Mouse (Mus musculus): ENCODE measurements around the gene Abca3.

The Abca3 gene

GRCm38 (mm10) chr17:24440377-24440776, 88.6 kb downstream of the Abca3 start:
- no peak for DNase-seq (ENCODE audit: low read depth, low spot score)

DNA sequence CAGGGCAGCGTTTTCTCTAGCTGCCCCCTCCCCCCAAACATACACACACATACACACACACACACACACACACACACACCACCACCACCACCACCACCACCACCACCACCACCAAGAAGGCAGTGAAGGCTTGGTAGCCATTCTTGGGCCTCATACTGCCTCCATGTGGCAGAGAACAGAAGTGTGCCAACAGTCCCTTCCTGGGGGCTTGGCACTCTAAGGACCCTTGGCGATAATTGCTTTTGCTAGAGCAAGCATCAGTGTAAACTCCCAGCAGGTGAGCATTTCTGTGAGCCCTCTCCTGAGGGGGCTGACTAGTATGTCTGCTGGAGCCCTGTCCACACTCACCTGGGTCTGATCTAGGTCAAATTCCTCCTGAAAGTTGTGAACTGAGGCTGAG, 89.4 kb downstream of the Abca3 start:
- DNase-seq (ENCODE audit: low read depth, low spot score), result no peak

DNA sequence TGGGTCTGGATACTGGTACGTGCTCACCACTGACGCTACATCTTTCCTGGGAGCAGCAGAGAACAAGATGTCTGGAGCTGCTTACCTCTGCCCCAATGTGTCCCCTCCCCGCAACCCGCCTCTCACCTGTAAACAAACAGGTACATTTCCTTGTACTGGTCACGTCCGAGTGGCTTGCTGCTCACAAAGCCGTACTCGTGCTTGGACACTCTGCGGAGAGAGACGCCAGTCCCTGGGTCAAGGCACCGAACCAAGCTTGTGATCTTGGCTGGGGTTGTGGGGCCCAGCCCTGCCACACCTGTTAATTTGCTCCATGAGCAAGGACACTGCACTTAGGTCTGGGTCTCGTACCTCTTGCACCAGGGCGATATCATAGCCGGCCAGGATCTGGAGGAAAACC, 90.4 kb downstream of the Abca3 start:
- DNase-seq (ENCODE audit: low read depth, low spot score), result no peak

GRCm38 (mm10) chr17:24442632-24443155, 90.9 kb downstream of the Abca3 start, which contains the start of gene Dnase1l2:
TSS of gene Dnase1l2 (minus strand) at chr17:24443105.
- DNase-seq (ENCODE audit: low read depth, low spot score), result no peak

DNA sequence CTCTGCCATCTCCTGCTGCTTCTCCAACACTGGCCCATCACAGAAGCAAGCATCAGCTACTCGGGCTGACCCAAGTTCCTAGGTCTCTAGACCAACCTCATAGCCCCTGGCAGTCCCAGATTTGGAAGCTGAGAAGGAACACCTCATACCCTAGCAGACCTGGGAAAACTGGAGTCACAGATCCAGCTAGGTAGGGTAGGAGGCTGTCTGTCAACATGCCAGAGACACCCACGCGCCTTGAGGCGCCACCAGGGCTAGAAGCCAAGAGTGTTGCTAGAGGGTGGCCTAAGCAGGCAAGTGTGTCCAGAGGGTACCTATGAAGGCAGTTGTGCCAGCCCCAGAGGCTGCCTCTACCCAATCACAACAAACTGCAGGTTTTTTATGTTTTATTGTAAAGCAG, 91.7 kb downstream of the Abca3 start:
- DNase-seq (ENCODE audit: low read depth, low spot score), result no peak

DNA sequence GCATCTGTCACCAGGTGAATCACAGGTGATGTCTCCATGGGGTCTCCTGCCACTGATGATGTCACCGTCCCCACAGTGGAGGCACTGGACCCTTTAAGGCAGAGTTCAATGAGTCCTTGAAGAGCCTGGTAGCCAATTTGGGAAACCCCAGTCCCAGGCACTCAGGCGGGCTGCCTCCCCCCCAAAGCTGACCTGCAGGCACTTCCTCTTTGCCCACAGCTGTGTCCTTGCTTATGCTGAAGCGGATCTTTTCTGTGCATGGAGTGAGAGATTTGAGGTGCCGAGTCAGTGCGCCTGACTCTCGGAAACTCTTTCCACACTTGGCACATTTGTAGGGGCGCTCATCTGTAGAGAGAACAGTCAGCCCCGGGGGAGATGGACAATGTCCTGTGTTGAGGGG, 94.8 kb downstream of the Abca3 start:
- no peak for DNase-seq (ENCODE audit: low read depth, low spot score)

DNA sequence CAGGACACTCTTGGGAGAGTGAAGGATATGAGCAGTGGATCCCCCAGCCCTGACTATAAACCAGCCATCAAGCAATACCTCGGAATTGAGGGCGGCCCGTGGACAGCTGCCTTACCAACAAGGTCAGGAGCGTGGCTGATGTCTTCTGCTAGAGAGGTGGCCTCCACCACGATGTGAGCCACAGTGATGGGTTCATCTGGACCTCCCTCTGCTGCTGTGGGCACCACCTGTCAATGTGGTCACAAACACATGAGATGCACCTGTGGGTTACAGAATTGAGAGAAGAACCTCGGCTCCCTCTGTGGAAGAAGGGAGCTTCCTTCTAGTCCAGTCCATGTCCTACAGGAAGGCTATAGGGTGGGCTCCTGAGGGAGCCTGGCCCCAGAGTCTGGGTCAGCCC, 97.8 kb downstream of the Abca3 start:
- no peak for DNase-seq (ENCODE audit: low read depth, low spot score)

DNA sequence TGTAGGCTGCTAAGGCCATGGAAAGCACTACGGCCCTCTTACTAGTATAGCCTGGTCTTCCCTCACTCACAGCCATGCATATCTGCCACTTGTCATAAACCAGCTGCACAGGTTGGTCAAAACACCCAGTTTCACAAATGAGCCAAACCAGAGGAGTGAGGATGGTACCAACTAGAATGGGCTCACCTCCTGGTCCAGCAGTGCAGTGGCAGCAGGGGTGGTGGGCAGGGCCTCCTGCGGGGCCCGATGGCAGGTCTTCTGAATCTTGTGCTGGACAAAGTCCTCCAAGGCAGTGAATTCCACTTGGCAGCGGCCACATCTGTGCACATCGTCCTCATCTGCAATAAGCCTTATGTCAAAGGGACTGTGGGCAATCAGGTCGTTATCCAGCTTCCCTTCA, 99.5 kb downstream of the Abca3 start:
- DNase-seq (ENCODE audit: low read depth, low spot score), result no peak

DNA sequence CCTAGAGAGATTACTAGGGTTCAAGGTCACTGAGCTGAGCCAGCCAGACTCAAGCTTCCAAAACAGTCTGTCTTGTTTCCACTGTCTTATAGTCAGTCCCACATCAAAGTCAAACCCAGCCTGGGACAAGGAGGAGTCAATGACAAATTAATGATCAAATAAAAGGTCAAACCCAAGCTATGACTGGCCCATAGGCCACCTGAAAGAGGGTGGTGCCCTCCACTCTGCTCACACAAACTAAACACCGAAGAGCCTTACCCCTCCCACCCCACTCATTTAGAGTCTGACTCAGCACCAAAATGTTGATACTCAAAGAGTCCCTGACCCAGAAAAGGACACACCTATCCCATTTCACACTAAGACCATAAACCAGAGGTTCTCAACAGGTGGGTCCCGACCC, 101.6 kb downstream of the Abca3 start:
- DNase-seq (ENCODE audit: low read depth, low spot score), result peak; percentile 47

- peak; percentile 83 for DNase-seq (ENCODE audit: low read depth, low spot score)
These were observed 102.5 kb downstream of the Abca3 start for GRCm38 (mm10) chr17:24454218-24454755.

DNA sequence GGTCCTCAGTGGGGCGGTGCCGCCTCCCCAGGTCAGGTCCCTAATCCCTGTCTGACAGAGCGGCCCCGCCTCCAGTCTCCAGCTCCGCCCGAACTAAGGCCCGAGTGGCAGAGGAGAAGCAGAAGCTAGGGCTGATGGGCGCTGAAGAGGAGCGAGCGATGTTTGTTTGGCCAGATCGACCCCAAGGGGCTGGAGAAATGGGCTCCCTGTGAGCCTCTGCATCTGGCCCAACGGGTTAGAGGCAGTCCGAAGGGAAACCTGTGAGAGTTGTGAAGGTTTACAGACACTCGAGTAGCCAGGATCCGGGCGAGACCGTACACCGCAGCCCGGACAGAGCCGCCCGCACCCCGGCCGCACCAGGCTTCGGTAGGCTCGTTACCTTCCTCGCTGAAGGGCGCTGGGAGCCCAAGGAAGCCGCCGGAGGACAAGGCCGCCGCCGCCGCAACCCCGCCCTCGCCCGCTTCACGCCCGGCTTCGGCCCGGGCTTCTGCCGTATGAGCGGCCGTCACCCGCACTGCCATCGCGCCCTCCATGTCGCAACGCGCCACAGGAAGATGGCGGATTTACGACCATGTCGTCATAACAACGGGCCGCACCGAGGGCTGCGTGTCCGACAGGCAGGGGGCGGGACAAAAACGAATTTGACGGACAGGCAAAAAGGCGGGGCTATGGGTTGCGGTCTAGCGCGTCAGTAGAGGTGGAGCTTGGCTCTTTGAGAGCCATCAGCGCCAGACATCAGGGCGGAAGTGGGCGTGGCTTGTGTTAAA, 103.2 kb downstream of the Abca3 start:
- peak; percentile 99 for DNase-seq (ENCODE audit: low read depth, low spot score)

DNA sequence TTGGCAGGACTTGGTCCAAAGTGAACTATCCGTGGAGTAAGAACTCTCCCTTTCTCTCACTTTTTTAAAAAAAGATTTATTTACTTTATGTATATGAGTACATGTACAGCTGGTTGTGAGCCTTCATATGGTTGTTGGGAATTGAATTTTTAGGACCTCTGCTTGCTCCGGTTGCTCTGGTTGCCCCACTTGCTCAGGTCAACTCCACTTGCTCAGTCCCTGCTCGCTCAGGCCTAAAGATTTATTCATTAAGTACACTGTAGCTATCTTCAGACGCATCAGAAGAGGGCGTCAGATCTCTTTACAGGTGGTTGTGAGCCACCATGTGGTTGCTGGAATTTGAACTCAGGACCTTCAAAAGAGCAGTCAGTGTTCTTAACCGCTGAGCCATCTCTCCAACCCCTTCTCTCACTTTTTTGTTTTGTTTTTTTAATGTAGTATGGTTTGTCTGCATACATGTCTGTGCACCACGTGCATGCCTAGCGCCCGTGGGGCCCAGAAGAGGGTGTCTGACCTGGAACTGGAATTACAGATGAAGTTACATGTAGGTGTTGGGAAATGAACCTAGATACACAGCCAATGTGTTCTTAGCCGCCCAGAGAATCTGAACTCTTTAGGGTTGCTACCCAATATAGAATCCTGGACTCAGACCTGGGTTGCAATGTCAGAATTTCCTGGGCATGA, 103.9 kb downstream of the Abca3 start:
- DNase-seq (ENCODE audit: low read depth, low spot score), result peak; percentile 33
